Mouse (Mus musculus) gastrocnemius, postnatal 14 days (tissue): ENCODE data around the gene Gm10376. TPM values are rescaled to one million over a fixed set of nuclear protein-coding genes. Genes with fewer than 3 reads are reported as not detected.
"Not testable (repeated sequence)": the region's sequence is repeated elsewhere in the genome, so short reads cannot be mapped to it uniquely, and the experiment has no call there.

ENCODE experiments used
- DNase-seq: peaks from one replicate; pipeline ENCODE4 v3.0.0; 2021; ENCODE audit warnings: mixed read lengths
- intact Hi-C: fragments of 180-260 bp; cut with DNase I; formaldehyde crosslinking; loops from one replicate; pipeline ENCODE4 v1.15.1; 2025; ENCODE audit warnings: low total_unique reads
- long read RNA-seq, 2 experiments: library from polyadenylated mRNA; stranded (forward); transcript quantifications; one replicate each; pipeline ENCODE4 v2.0.0; 2021
- total RNA-seq, 2 experiments: library from RNA; stranded (reverse); gene quantifications; 2 replicates each; pipeline ENCODE4 v1.2.3; 2021

The Gm10376 gene
- not detected for total RNA-seq
- long read RNA-seq, experiment 1: 0 reads
- long read RNA-seq, experiment 2: 0 reads

DNA sequence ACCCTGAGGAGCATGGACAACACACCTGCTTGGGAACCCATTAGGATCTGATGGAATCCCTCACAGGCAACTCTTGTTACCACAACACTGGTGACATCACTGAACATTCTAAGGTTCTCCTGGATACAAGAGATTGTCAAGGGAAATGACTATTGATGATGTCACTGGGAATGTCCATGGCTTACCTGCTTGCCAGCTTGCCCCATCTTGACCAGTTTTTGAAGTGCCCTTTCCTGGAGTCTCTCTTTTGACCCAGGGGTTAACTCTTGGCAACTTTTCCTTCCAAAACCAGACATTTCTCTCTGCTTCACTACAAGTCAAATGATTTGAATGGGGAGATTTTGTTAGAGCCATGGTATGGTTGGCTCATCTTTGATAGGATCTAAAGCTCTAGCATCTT lies at the start of gene Gm10376:
Gene Gm10376 (minus strand): TSS at position 101 of the 400 bp plus-strand sequence.
- intact Hi-C loops, DNase-seq: not testable (repeated sequence)

DNA sequence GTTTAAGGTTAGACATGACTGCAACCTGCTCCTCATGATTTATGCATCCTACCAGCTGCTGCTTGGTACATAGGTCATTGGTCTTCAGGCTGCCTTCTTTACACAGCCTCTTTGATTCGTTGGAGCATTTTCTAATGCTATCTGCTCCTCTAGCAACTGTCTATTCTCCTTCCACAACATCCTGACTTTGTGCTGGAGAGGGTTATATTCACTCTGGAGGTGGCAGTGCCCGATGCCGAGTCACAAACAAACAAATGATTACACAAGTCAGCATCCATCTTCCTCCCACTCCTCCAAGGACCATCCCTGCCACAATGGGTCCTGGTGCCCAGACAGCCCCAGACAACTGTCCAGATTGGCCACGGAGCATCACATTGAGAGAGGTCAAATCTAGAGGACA lies 44.8 kb upstream of the Gm10376 start:
- DNase-seq, intact Hi-C loops: not testable (repeated sequence)

- DNase-seq, intact Hi-C loops: not testable (repeated sequence)
These were observed 42.6 kb upstream of the Gm10376 start for GRCm38 (mm10) chr14:43058063-43058462.

- intact Hi-C loops, DNase-seq: not testable (repeated sequence)
These were observed 21.9 kb downstream of the Gm10376 start, which contains the start of gene Gm8082 for GRCm38 (mm10) chr14:42993524-42993923. Gene Gm8082 (minus strand): TSS chr14:42993624.

Other genes starting within 250 kb of the Gm10376 start
- gene Gm3015, start 246.8 kb downstream of the Gm10376 start, total RNA-seq: not detected
- not detected for gene Gm10377, start 217.6 kb downstream of the Gm10376 start, total RNA-seq
- gene Gm21977, start 162.2 kb downstream of the Gm10376 start, total RNA-seq: not detected
- not detected for gene Gm8082, start 22.0 kb downstream of the Gm10376 start, total RNA-seq
- gene Gm8094, start 61.0 kb upstream of the Gm10376 start, total RNA-seq: not detected
- gene Gm8104, start 85.0 kb upstream of the Gm10376 start, total RNA-seq: not detected
- gene Gm7233, start 164.2 kb upstream of the Gm10376 start, total RNA-seq: not detected
- gene Gm8122, start 219.7 kb upstream of the Gm10376 start, total RNA-seq: not detected
- gene Gm8126, start 243.0 kb upstream of the Gm10376 start, total RNA-seq: not detected